Mouse (Mus musculus): Measurements from ENCODE around the gene Baz1b.

The Baz1b gene

GRCm38 (mm10) chr5:135236571-135236970 lies 49.5 kb downstream of the Baz1b start:
- DNase-seq (ENCODE audit: low read depth, low spot score) = no peak

- DNase-seq (ENCODE audit: low read depth, low spot score) = no peak
These were observed 51.8 kb downstream of the Baz1b start for GRCm38 (mm10) chr5:135238832-135239231.

GRCm38 (mm10) chr5:135241474-135241873 lies 54.4 kb downstream of the Baz1b start:
- no peak for DNase-seq (ENCODE audit: low read depth, low spot score)

GRCm38 (mm10) chr5:135242136-135242535 lies 55.1 kb downstream of the Baz1b start:
- DNase-seq (ENCODE audit: low read depth, low spot score) = no peak

- DNase-seq (ENCODE audit: low read depth, low spot score) = no peak
These were observed 55.5 kb downstream of the Baz1b start for GRCm38 (mm10) chr5:135242608-135243007.

GRCm38 (mm10) chr5:135243166-135243565 lies 56.1 kb downstream of the Baz1b start:
- DNase-seq (ENCODE audit: low read depth, low spot score) = no peak

GRCm38 (mm10) chr5:135246531-135246930 lies 59.5 kb downstream of the Baz1b start:
- no peak for DNase-seq (ENCODE audit: low read depth, low spot score)

- DNase-seq (ENCODE audit: low read depth, low spot score) = no peak
These were observed 60.3 kb downstream of the Baz1b start for GRCm38 (mm10) chr5:135247337-135247736.

- DNase-seq (ENCODE audit: low read depth, low spot score) = no peak
These were observed 62.1 kb downstream of the Baz1b start for GRCm38 (mm10) chr5:135248956-135249676.

GRCm38 (mm10) chr5:135250186-135251078 lies 63.4 kb downstream of the Baz1b start:
- no peak for DNase-seq (ENCODE audit: low read depth, low spot score)

- peak; percentile 65 for DNase-seq (ENCODE audit: low read depth, low spot score)
These were observed 64.0 kb downstream of the Baz1b start, which contains the start of gene Fzd9 for GRCm38 (mm10) chr5:135251079-135251454. Gene Fzd9, minus strand, starts transcription at chr5:135251230.

- no peak for DNase-seq (ENCODE audit: low read depth, low spot score)
These were observed 66.8 kb downstream of the Baz1b start for GRCm38 (mm10) chr5:135253741-135254401.

- DNase-seq (ENCODE audit: low read depth, low spot score) = no peak
These were observed 69.1 kb downstream of the Baz1b start for GRCm38 (mm10) chr5:135256166-135256565.

GRCm38 (mm10) chr5:135257559-135257958 lies 70.5 kb downstream of the Baz1b start:
- no peak for DNase-seq (ENCODE audit: low read depth, low spot score)

GRCm38 (mm10) chr5:135258280-135259150 lies 71.5 kb downstream of the Baz1b start:
- DNase-seq (ENCODE audit: low read depth, low spot score) = no peak

GRCm38 (mm10) chr5:135263866-135264503 lies 76.9 kb downstream of the Baz1b start:
- no peak for DNase-seq (ENCODE audit: low read depth, low spot score)

- DNase-seq (ENCODE audit: low read depth, low spot score) = no peak
These were observed 77.5 kb downstream of the Baz1b start for GRCm38 (mm10) chr5:135264548-135264947.

GRCm38 (mm10) chr5:135269451-135269850 lies 82.4 kb downstream of the Baz1b start:
- no peak for DNase-seq (ENCODE audit: low read depth, low spot score)

GRCm38 (mm10) chr5:135270361-135270760 lies 83.3 kb downstream of the Baz1b start:
- no peak for DNase-seq (ENCODE audit: low read depth, low spot score)

GRCm38 (mm10) chr5:135271563-135272165 lies 84.6 kb downstream of the Baz1b start:
- DNase-seq (ENCODE audit: low read depth, low spot score) = no peak
